Mouse (Mus musculus) 3134 (cell line): Measurements from ENCODE around the gene Mien1.
A peak's percentile ranks its signal among the peaks of the same experiment; 100 is the strongest.

Experiments used
- DNase-seq: peaks from one replicate; pipeline ENCODE4 v3.0.0-alpha.2; 2011; ENCODE audit warnings: low spot score; ENCODE audit not compliant: insufficient read length; ENCODE audit errors: extremely low read depth

Mien1 gene

DNA sequence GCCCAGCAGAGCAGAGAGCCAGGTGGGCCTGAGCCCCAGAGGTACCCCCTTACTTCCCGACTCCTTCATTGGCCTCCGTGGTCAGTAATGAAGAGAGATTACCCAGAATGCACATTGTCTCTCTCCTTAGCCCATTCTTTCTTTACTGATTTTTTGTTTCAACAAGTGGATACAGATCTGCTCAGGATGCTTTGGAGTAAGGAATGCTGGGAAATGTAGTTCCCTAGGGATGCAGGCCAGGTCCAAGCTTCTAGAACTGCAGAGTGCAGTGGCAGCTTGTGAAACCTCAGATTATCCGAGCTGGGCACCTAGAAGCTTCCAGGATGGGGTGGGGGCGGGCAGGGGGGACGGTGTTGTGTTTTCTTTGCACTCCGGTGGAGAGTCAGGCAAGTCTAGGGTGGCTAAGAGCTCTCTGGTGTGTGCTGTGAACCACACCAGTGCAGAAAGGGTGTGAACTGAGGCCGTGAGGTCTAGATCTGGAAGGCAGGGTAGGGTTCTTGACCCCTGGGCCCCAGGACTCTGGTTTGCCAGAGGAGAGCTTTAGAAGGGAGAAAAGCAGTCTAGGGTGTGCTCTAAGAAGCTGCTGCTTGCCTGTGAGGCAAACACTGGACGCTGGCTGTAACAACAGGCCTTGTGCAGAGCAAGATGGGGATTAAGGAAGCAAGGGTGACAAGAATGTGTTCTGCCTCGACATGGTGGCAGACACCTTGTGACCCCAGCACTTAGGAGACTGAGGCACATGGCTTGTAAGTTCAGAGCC, 6.9 kb downstream of the Mien1 start:
- no peak for DNase-seq

DNA sequence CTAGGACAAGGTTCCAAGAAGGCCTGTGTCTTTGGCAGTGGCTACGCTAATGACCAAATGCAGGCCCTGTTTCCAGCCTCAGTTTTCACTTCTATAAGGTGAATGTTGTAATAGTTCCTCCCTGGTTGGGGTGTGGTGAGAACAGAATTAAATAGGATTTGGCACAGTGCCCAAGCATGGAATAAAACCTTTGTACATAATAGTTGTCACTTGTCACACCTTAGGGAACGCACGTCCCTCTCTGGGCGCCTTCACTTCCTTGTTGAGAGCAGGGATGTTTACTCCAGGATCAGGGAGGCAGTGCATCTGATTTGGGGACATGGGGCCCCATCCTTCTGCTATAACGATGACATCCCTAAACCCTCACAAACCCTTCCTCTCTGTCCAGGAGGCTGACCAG, 10.4 kb downstream of the Mien1 start:
- DNase-seq = no peak

DNA sequence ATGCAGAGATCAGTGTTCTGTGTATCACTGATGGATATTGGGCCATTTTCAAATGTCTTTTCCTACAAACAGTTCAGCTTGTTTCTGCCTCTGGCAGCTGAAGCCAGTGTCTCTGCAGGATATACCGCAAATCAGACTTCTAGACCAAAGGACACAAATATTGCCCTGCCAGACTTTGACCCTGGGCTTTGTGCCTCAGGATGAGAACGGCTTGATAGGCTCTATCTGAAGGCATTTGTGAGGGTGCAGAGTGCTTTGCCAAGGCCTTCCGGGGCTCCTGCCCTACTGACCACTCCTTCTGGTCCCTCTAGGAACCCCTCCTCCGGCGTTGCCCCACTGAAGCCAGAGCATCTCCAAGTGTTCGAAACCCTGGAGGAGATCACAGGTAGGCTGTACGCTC, 12.2 kb downstream of the Mien1 start:
- DNase-seq = no peak

DNA sequence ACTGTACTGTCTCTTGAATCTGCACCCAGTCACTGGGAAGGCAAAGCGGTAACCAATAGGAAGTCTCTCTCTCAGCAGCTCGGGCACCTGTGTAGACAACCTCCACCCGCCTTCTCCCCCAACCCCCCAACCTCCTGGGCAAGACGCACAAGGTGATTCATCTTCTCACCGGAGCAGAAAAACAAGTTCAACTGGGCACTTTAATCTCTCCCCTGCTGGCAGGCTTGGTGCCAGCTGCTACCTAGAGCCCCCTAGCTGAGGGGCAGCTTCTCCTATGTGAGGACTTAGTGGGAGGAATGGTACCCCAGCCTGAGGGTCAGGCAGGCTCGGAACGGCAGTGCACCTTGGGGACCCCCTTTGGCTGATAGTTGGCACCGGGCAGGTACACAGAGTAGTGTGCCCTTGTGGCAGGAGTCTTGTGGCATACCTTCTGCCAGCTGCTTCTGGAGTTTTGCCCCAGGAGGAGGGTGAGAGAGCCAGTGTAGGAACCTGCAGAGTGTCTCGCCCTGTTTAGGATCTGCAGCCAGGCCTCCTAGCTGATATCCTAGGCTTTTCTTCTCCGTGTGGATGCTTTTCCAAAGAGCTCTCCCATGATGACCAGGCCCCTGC, 19.7 kb downstream of the Mien1 start:
- no peak for DNase-seq

DNA sequence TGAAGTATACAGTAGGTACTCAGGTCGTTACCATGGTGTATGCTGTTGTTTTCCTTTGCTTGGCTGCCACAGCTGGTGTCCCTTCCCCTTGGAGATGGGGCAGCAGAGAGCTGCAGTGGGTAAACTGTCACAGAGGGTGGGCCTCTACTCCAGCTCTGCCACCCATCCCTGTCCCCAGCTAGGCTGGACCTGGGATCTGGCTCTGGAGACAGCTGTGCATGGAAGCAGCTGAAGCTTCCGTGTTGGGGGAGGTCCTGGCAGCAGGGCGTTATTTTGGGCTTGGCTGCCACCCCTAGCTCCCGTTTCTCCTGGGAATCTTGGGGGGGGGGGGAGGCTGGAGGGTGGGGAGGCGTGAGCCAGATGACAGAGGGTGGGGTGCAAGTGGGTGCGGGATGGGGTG, 20.5 kb downstream of the Mien1 start:
- DNase-seq = no peak

DNA sequence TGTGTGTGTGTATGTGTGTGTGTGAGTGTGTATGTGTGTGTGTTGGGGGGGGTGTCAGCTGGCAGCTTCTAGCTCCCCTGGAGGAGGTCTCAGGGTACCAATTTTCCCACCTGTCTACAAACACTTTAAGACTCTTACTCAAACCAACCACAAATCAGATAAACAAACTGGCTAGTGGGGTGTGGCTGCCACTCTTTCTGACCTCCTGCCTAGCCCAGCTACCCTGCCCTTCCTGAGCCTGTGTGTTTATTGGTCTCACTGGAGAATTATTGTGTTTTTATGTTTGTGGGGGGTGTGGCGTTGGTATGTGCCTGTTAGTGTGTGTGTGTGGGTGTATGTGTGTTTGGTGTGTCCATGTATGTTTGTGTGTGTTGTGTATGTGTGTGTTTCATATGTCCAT, 21.7 kb downstream of the Mien1 start:
- no peak for DNase-seq

DNA sequence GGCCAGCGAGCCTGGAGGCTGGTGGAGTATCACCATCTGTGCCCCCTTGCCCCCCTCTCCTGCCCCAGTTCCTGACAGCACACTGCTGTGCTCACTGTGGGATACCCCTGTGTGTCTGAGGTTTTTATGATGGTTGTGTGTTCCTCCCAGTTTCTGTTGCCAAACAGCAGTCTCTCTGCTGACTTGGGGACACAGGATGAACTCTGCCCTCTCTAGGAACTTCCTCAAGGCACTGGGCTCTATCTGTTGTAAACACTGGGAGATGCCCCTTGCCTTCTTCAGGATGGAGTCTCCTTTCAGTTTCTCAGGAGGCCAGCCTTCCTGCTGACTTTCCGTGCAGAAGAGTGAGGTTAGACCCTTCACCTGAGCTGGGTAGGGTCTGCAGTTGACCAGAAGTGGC, 24.6 kb downstream of the Mien1 start:
- no peak for DNase-seq

DNA sequence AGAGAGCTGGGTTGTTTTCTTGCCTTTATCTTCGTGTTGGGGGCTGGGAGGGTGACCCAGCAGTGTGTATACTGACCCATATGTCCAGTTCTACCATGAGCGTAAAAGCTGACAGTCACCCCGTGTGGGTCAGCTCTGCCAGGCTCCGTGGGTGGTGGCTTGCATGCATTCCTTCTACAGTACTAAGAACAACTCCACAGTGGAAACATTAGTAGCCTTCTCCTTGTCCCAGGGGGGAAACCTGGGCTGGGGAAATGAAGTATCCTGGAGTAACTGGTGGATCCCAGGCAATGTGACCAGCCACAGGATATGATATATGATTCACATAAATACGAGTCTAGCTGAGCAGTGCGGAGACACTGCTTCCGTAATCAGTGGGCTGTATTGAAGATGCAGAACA, 25.1 kb downstream of the Mien1 start:
- DNase-seq = no peak

DNA sequence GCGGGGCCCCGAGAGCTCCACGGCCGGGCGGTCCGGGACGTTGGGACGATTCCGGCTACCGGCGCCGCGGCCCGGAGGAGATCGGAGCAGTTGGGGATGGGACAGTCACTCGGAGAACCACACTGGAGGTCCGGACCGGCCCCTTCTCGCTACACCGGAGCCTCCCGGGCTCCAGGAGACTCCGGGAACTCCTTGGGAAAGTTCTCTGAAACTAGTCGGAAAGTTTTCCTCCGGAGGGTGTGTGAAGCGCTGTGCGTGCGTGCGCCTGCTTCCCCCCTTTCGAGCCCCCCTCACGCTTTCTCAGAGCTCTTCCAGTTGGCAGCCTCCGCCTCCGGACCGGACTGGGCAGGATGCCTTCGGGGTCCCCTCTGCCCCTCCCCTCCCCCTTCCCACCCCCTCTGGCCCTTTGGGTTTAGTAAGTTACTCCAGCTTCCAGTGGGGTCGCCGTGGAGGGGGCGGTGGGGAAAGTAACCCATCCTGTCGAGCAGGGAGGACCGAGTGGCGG, 25.9 kb downstream of the Mien1 start:
- peak; percentile 61 for DNase-seq

DNA sequence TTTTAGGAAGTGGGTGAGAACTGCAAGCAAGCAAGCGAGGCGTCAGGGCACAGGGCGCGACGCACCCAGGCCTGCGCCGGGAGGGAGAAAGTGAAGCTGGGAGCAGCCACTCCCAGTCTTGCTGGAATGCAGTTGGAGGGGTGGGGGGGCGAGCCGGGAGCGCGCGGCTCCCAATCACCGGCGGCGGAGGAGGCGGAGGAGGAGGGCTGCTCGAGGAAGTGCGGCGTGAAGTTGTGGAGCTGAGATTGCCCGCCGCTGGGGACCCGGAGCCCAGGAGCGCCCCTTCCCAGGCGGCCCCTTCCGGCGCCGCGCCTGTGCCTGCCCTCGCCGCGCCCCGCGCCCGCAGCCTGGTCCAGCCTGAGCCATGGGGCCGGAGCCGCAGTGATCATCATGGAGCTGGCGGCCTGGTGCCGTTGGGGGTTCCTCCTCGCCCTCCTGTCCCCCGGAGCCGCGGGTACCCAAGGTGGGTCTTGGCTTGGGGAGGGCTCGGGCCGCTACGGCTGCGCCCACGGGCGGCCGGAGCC, 26.5 kb downstream of the Mien1 start, which contains the start of gene Erbb2:
Gene Erbb2, plus strand, starts transcription at position 198 of the 524 bp plus-strand sequence.
- peak; percentile 94 for DNase-seq

DNA sequence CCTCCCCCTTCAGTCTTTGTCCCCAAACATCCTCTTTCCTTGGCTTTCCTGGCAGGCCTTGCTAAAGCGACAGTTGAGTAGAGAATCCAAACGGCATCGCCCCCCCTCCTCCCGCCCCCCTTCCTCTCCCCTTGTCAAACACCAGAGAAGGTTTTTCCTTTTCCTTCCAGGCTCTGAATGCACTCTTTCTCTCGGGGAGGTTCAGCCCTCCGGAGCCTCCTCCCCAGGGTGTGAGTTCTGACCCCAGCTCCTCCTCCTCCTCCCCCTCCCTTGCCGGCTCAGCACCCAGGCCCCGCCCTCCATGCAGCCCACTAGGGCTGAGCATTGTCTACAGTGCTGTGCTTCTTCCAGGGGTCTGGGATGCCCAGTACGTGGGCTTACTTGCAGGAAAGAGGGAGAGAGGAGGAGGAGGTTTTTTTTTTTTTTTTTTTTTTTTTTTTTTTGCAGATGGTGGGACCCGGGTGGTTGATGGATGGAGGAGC, 29.4 kb downstream of the Mien1 start:
- DNase-seq = no peak

DNA sequence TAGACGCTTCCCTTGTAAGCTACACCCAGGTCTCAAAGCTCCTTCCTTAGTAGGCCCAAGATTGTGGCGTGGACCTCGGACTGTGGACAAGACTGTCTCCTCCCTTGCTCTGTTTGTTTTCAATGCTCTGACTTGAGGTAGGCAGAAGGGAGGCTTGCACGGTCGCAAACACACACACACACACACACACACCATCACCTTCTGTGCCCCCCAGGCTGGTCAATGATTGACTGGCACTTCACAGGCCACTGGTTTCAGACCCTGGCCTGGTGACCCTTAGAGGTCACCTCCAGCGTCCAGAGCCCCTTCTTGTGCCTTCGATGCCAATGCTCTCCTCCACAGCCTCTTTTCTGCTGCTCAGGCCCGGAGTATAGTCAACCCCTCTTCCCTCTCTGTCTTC, 29.9 kb downstream of the Mien1 start:
- DNase-seq = no peak

DNA sequence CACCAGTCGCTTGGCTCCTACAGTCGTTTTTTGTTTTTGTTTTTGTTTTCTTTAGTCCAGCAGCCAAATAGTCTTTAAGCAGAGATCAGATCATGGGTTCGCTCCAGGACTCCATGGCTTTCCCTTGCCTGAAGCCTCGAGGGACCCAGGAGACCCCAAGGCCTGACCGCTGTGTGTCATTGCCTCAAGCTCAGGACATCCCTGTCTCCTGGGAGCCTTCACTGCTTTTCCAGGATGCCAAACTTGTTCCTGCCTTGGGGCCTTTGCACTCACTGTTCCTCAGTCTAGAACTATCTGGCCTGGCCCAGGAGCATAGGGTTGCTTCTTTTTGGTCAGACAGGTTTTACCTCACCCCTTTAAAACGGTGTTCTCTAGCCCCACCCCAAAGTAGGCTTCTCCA, 32.2 kb downstream of the Mien1 start:
- no peak for DNase-seq

DNA sequence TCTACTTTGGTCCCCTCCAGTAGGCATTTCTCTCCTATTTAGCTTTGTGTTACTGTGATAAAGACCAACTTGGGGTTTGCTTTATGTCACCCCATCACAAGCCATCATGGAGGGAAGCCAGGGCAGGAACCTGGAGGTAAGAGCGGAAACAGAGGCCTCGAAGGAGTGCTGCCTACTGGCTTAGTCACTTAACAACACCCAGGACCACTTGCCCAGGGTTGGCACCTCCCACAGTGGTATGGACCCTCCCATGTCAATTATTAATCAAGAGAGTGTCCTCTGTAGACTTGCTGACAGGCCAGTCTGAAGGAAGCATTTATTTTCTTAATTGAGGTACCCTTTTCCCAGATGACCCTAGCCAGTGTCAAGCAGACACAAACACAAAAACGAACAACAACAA, 38.0 kb downstream of the Mien1 start:
- no peak for DNase-seq

DNA sequence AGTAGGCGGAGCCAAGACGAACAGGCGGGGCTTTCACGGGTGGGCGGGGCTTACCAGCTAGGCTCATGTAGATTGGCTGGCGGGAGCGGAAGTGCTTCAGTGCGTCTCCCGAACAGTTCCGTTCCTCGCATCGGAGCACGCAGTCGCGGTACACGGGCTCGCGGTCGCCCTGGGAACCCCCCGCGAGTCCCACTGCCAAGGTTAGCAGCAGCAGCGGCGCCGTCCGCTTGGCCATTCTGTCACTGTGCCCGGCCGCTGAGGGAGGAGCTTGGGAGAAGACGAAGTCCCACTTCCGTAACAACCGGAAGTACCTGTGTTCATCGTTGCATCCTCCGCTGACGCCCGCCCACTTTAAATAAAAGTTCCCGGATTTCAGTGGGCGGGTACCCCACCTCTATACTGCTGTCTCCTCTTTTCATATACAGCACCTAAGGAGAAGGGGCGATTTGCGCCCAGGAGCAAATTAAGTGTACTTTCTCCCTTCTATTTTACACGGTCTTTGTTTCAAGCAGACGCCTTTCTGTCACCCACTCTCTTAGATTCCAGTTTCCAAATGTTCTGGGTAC, 38.5 kb downstream of the Mien1 start, which contains the start of gene Pgap3:
Gene Pgap3, minus strand, starts transcription at position 330 of the 566 bp plus-strand sequence.
- peak; percentile 98 for DNase-seq

DNA sequence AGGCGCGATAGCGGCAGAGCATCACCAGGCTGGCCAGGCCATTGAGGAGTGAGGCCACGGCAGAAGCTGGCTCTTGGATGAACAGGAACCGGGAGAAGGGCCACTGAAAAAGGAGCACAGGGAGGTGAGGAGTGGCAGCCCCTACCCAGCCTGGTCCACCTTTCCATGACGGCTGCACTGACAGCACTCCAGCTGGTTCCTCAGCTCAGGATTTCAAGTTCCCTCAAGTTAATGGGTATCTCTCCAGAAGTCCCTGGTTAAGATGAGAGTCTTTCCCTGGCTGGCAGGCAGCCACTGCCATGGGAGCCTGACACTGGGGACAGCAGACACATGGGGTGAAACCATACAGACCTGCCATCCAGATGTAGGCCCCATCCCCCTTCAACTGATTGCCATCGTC, 40.8 kb downstream of the Mien1 start:
- DNase-seq = no peak

DNA sequence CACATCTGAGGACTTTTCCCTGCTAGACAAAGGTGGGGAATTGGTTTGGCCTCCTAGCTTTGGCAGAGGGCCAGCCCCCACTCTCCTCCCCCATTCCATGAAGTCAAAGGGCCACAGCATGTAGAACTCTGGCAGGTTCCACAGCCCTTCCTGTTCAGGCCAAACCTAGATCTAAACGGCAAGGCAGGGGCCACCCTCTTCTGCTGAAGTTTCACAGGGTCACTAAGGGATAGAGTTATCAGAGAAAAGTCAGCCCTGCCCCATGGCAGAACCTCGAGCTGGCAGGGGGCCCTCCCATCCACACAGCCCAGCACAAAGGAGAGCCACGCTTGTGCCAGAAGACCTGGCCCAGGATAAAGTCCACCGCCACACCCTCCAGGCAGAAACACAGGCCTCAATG, 43.8 kb downstream of the Mien1 start:
- DNase-seq = no peak

DNA sequence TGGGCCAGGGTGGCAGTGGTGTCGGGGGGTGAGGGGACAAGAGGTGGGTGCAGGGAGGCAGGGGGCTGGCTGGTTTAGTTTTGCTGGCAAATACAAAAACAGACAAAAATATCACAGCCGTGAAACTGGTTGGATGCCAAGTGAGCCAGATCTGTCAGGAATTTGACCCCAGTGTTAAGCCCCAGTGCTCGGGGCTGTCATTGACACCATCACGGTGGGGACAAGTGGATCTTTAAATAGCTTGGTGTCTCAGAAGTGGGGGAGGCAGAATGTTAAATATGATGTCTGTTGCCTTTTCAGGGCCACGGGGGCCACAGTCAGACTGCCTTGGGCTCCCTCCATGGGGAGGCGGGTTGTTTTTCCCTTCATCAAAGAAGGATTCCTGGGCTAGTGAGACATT, 44.5 kb downstream of the Mien1 start:
- no peak for DNase-seq

DNA sequence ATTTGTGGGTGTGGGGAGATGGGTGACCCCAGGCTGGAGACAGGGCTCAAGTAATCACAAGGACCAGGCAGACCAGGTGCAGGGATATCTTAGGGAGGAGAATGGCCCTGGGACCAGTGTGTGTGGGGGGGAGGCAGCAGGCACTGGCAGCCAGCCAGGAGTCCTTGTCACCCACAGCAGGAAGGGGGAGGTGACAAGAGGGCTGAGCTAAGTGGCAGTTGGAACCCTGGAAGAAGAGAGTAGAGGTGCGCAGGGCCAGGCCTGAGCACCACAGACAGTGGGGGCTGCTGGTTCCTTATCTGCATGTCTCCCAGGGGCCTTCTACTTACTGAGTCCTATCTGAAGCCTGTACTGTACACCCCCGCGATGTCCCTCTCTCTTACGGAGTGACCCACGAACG, 45.5 kb downstream of the Mien1 start:
- no peak for DNase-seq

DNA sequence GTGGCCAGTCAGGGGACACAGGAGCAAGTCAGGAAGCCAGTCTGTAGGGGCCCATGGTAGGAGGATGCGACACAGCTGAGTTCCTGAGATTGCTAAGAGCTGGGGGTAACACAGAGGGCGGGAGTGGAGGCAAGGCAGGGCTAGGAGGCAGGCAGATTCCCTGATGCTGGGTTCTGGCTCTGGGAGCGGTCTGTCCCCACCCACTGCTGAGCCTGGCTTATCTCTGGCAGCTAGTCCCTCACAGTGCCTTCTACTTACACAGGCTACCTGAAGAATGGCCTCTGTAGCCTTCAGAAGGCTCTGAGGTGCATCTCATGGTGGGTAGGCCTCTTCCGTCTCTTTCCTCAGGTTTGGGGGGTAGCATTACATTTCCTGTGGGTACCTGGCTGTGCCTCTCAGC, 46.1 kb downstream of the Mien1 start:
- DNase-seq = no peak

DNA sequence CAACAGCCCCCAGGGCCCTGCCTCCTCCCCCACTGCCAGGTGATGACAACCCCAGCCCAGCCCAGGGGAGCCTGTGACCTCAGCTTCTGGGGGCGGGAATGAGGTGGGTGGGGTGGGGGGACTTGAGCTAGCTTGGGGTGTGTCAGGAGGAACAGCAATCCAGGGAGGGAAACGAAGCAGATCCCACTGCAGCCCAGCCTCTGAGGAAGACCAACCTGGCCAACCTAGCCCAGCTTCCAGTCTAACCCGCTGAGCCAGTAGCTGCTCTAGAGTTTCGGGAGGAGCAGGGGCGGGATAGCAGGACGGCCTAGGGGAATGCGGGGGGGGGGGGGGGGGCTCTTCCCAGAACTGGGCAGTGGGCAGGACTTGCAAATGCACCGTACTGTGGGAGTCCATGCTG, 46.8 kb downstream of the Mien1 start:
- DNase-seq = no peak

DNA sequence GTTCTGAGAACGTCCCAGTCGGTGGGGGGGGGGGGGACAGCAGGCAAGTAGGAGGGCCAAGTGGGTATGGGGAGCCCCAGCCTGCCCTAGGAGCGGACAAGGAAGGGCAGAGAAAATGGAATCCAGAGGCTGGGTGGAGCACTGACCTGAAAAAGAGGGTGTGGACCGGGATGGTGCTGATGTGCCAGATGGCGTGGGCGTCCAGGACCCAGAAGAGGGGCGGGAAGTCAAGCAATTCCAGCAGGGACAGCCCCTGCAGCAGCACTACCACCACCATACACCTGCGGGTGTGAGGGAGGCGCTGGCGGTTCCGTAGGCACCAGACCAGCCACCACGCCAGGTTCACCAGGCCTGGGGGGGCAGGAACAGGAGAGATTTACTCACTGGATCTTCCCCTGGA, 48.6 kb downstream of the Mien1 start:
- DNase-seq = no peak
